Mouse (Mus musculus) heart, adult 2 months (tissue): ENCODE data around the gene Slc13a5.

Source experiments
- CTCF ChIP-seq: fragments of 200-600 bp; IDR thresholded peaks from 2 replicates; pipeline ENCODE4 v1.8.1; 2022; ENCODE audit warnings: antibody characterized with exemption, mild to moderate bottlenecking, moderate library complexity
- EP300 ChIP-seq: fragments of 200-500 bp; IDR thresholded peaks from 2 replicates; pipeline ENCODE4 v1.6.1; 2011; ENCODE audit warnings: low read depth, low read length, control low read depth; ENCODE audit not compliant: insufficient read depth
- POLR2A ChIP-seq: fragments of 200-500 bp; IDR thresholded peaks from 2 replicates; pipeline ENCODE4 v1.6.1; 2011; ENCODE audit warnings: mild to moderate bottlenecking, low read depth, low read length, control low read depth; ENCODE audit not compliant: insufficient read depth

- no peak for TF ChIP-seq CTCF
- TF ChIP-seq POLR2A = no peak
- no peak for TF ChIP-seq EP300
Measured at GRCm38 (mm10) chr11:72234013-72234412, 33.0 kb downstream of the Slc13a5 start.
